Mouse (Mus musculus): ENCODE results near the gene Pou6f2.

DNA sequence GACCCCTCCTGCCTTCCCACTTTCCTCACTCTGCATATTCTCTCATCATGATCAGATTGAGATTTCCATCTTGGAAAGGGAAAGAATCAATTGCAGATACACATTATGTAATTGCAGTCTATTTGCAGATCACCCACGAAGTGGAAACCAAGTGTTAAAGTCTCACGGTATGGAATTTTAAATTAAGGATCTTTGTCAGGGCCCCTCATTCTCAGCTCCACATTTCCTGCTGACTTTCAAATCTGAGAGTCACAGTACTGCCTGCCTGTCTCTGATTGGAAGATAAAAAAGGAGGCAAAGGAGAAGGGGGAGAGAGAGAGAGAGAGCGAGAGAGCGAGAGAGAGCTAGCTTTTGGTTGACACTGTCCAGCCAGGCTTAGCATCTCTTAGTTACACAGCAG, 9.8 kb downstream of the Pou6f2 start:
- TF ChIP-seq CTCF (IDR thresholded peaks at IDR 0.05; ENCODE audit: borderline replicate concordance, extremely low read depth, insufficient read depth, insufficient read length) (no peak), POLR2A (IDR thresholded peaks at IDR 0.05; ENCODE audit: borderline replicate concordance, extremely low read depth, insufficient read depth, insufficient read length, poor library complexity, severe bottlenecking) (no peak)

All from brain, embryonic 14.5 days (tissue).